Mouse (Mus musculus): Measurements from ENCODE around the gene Mad1l1. TPM values are rescaled to one million over a fixed set of nuclear protein-coding genes. Genes with fewer than 3 reads are reported as not detected.

Gene Mad1l1
- polyA plus RNA-seq, 1 experiment from 2014 or later, result 20.6 TPM

DNA sequence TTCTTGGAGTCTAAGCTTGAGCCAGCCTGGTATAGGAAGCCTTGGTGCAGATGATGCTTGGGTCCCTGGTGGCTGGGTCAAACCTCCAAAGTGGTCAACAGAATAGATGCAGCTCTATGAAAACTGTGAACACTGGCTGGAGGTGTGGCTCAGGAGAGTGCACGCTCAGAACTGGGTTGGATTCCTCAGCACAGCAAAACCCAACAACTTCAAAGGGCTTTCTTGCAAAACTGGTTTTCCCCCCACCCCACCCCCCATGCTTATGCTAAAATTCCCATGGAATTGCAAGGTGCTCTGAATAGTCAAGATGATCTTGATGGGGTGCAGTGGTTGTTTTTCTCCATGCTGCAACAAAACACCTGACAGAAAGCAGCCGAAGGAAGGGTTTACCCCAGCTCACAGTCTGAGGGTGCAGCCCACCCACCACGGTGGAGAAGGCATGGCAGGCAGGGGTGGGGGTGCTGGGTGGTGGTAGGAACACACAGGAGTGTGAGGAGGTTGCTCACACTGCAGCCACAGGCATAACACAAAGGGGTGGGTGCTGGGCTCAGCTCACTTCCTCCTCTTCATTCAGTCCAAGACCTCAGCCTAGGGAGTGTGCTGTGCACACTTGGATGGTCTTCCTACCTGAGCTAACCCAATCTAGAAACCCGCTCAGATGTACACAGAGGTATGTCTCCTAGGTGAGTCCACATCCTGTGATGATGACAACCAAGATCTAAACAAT is 197.5 kb downstream of the Mad1l1 start:
- no peak overlapping the region for H3K27ac ChIP-seq
- 0 out of 2 replicates have a peak, but pooled peaks cover 4% of the 10 kb centered on the region for H3K4me1 ChIP-seq (replicated peaks)
- ATAC-seq (replicated peaks; ENCODE audit: insufficient number of reproducible peaks, insufficient read depth, low FRiP score, low read depth), result 0 out of 2 replicates have a peak, but pooled peaks have one; percentile 16
- H3K4me3 ChIP-seq, result no peak overlapping the region
- no peak overlapping the region for H3K4me2 ChIP-seq
- no peak overlapping the region for H3K9ac ChIP-seq
- H3K27me3 ChIP-seq, result no peaks in the 10 kb centered on the region
- 66% methylated on average over 4 of the region's 4 CpGs for WGBS
- no peaks in the 10 kb centered on the region for H3K36me3 ChIP-seq
- H3K9me3 ChIP-seq (replicated peaks), result no peaks in the 10 kb centered on the region

DNA sequence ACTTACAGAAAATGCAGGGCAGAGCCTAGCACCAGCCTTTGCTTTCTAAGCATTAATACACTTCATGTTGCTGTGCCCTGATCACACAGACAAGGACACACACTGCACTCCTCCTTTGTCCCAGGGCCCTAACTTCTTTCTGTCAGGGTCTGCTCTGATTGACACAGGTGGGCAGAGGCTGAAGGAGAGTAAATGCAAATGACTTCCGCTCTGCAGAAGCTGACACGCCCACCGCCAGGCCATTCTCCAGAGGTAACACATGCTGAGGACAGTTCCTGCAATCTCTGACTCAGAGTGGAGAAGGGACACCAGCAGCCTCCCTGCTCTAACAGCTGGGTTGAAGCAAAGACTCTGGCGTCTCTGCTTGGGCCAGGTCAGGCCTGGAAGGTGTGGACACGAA is 198.2 kb downstream of the Mad1l1 start:
- Histone ChIP-seq H3K36me3 (no peaks in the 10 kb centered on the region), H3K27ac (no peak overlapping the region), H3K27me3 (no peaks in the 10 kb centered on the region), H3K4me1 (replicated peaks) (0 out of 2 replicates have a peak, but pooled peaks cover 4% of the 10 kb centered on the region), H3K4me2 (no peak overlapping the region), H3K4me3 (no peak overlapping the region), H3K9ac (no peak overlapping the region), H3K9me3 (replicated peaks) (no peaks in the 10 kb centered on the region)
- ATAC-seq (replicated peaks; ENCODE audit: insufficient number of reproducible peaks, insufficient read depth, low FRiP score, low read depth), result no peak
- WGBS, result 52% methylated on average over 5 of the region's 5 CpGs

DNA sequence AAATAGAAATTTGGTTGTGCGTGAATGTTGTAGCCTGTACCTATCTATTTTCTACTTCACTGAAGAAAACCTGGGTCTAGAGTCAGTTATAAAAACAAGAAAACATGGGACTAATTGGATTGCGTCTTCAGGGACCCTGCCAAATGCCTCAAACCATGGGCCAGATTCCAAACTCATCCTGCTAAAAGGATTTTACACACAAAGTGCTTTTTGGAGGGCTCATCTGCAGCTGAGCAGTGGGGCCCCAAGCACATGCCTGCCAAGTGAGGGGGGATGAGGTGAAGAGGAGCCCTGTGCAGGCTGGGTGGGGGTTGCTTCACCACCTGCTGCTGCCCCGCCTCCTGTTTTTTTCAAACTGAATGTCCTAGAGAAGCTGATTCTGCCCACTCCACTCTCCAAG is 199.4 kb downstream of the Mad1l1 start:
- 85% methylated on average over 3 of the region's 3 CpGs for WGBS
- Histone ChIP-seq H3K9ac (no peak overlapping the region), H3K4me1 (replicated peaks) (peaks cover 6% of the 10 kb centered on the region), H3K4me3 (no peak overlapping the region), H3K9me3 (replicated peaks) (no peaks in the 10 kb centered on the region), H3K27ac (no peak overlapping the region), H3K36me3 (no peaks in the 10 kb centered on the region), H3K4me2 (no peak overlapping the region), H3K27me3 (no peaks in the 10 kb centered on the region)
- no peak for ATAC-seq (replicated peaks; ENCODE audit: insufficient number of reproducible peaks, insufficient read depth, low FRiP score, low read depth)

DNA sequence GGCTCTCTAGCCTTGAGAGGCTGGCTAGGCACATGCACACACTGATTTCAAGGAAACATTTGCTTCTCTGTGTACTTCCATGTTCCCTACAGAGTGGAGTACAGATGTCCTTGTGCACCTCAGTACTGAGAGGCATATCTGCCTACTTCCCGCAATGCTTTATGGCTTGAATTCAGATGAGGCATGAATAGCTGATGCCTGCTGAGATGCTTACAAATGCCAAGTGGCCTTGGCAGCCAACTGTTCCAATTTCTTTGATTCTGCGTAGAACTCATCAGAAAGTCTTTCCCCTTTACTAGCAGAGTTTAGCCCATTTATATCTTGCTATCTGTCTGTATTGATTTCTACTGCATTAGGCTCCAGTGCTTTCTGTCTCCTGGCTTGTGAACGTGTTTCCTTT is 202.4 kb downstream of the Mad1l1 start:
- Histone ChIP-seq H3K9ac (no peak overlapping the region), H3K9me3 (replicated peaks) (no peaks in the 10 kb centered on the region), H3K36me3 (no peaks in the 10 kb centered on the region), H3K4me2 (no peak overlapping the region), H3K27me3 (no peaks in the 10 kb centered on the region), H3K4me1 (replicated peaks) (peaks cover 31% of the 10 kb centered on the region), H3K4me3 (no peak overlapping the region), H3K27ac (no peak overlapping the region)
- ATAC-seq (replicated peaks; ENCODE audit: insufficient number of reproducible peaks, insufficient read depth, low FRiP score, low read depth), result no peak
- WGBS, result 91% methylated on average over 3 of the region's 3 CpGs

DNA sequence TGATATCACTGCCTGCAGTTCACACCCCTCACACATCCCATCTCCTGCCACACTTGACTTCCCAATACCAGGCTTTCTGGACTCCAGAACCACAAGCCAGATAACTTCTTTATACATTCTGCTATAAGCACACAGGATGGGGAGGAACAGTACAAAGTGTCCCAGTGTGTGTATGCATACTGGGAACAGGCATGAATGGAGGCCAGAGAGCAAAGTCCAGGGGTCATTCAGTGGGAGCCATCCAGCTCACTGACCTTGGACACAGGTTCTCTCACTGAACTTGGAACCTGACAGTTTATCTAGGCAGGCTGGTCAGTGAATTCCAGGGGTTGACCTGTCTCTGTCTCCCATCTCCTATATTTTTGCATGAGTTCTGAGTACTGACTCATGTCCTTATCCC is 203.4 kb downstream of the Mad1l1 start:
- ATAC-seq (replicated peaks; ENCODE audit: insufficient number of reproducible peaks, insufficient read depth, low FRiP score, low read depth), result no peak
- H3K4me2 ChIP-seq, result no peak overlapping the region
- no peaks in the 10 kb centered on the region for H3K36me3 ChIP-seq
- H3K27ac ChIP-seq, result no peak overlapping the region
- no peaks in the 10 kb centered on the region for H3K9me3 ChIP-seq (replicated peaks)
- no peaks in the 10 kb centered on the region for H3K27me3 ChIP-seq
- H3K9ac ChIP-seq, result no peak overlapping the region
- no peak overlapping the region for H3K4me3 ChIP-seq
- H3K4me1 ChIP-seq (replicated peaks), result peaks cover 31% of the 10 kb centered on the region

DNA sequence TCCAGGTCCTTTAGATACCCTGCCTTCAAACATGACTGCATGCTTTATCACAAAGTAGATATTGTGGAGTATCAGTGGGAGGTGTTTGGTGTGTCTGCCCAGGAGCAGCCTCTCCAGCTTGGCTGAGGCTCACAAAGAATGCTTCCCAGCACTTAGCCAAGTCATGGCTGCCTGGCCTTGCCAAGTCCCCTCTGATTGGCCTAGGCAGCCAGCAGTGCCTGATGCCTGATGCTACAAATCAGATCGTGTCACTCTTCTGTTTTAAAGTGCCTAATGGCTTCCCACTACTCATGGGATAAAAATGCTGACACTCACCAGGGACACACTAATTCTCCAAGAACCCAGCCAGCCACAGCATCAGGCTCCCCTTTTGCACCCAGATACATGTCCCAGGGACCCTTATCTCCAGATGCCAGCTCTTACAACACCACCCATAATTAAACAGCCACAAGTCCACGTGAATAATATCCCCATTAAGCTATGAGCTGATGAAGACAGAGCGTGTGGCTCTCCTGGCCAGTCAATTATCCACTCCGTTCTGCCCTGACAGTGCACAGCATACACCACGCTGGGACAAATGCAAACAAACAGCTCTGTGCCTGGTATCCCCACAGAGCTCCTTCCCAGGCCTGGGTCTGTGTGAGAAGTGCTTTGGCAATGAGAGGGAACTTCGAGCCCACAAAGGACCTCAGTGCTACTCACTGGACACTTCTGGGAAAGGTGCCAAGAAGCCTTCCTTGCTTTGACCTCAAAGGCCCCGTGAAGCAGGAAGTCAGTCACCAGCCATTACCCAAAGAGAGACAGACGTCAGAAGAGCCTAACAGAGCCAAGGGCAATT is 205.7 kb downstream of the Mad1l1 start:
- Histone ChIP-seq H3K9ac (no peak overlapping the region), H3K9me3 (replicated peaks) (no peaks in the 10 kb centered on the region), H3K36me3 (no peaks in the 10 kb centered on the region), H3K4me1 (replicated peaks) (peaks cover 27% of the 10 kb centered on the region), H3K27me3 (no peaks in the 10 kb centered on the region), H3K27ac (peak overlapping the region; percentile 86), H3K4me2 (peak overlapping the region; percentile 14; the same call in 1 of the 2 replicates), H3K4me3 (no peak overlapping the region)
- 21% methylated on average over 8 of the region's 8 CpGs for WGBS
- peak; percentile 84 for ATAC-seq (replicated peaks; ENCODE audit: insufficient number of reproducible peaks, insufficient read depth, low FRiP score, low read depth)

DNA sequence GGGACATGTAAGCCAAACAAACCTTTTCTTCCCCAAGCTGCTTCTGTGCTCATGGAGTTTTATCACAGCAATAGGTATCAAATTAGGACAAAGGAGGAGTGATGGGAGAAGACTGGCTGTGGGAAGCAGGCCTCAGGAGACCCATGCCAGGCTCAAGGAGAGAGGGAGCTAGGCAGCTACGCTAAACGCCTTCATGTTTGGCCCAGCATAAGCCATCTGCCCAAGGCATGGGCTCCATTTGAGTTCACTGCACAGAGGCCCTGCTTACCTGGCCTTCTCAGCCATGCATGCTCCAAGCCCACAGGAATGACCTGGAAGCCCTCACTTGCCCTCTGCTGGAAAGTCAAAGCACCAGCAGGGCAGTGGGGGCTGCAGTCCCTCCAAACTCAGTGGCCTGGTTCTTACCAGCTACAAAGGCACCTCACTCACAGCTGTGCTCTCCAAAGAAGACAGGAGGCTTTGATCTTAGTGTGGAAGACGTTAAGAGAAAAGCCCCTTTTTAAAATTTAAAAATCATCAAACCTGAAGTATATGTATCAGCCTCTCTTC is 206.8 kb downstream of the Mad1l1 start:
- H3K4me2 ChIP-seq, result no peak overlapping the region
- no peaks in the 10 kb centered on the region for H3K27me3 ChIP-seq
- H3K36me3 ChIP-seq, result no peaks in the 10 kb centered on the region
- peaks cover 27% of the 10 kb centered on the region for H3K4me1 ChIP-seq (replicated peaks)
- no peaks in the 10 kb centered on the region for H3K9me3 ChIP-seq (replicated peaks)
- 92% methylated on average over 3 of the region's 3 CpGs for WGBS
- H3K27ac ChIP-seq, result peak overlapping the region; percentile 86
- H3K9ac ChIP-seq, result no peak overlapping the region
- ATAC-seq (replicated peaks; ENCODE audit: insufficient number of reproducible peaks, insufficient read depth, low FRiP score, low read depth), result no peak
- no peak overlapping the region for H3K4me3 ChIP-seq

DNA sequence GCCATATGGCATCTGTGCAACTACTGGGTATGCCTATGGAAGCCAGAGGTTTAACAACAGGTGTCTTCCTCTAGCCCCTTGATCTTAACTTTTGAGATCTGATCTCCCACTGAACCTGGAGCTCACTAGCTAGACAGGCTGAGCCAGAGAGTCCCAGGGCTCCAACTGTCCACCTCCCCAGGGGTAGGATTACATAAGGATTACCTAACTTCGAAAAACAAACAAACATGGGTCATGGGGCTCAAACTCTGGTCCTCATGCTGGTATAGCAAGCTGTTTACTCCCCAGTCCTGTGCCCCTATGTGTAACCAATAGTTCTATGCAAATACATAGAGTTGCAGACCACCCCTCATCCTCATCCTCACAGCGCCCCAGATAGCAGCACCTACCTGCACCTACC is 208.1 kb downstream of the Mad1l1 start:
- Histone ChIP-seq H3K27me3 (no peaks in the 10 kb centered on the region), H3K4me3 (no peak overlapping the region), H3K9ac (no peak overlapping the region), H3K4me1 (replicated peaks) (peaks cover 27% of the 10 kb centered on the region), H3K4me2 (no peak overlapping the region), H3K9me3 (replicated peaks) (no peaks in the 10 kb centered on the region), H3K27ac (no peak overlapping the region), H3K36me3 (no peaks in the 10 kb centered on the region)
- WGBS, result 93% methylated on average over 2 of the region's 2 CpGs
- ATAC-seq (replicated peaks; ENCODE audit: insufficient number of reproducible peaks, insufficient read depth, low FRiP score, low read depth), result no peak

DNA sequence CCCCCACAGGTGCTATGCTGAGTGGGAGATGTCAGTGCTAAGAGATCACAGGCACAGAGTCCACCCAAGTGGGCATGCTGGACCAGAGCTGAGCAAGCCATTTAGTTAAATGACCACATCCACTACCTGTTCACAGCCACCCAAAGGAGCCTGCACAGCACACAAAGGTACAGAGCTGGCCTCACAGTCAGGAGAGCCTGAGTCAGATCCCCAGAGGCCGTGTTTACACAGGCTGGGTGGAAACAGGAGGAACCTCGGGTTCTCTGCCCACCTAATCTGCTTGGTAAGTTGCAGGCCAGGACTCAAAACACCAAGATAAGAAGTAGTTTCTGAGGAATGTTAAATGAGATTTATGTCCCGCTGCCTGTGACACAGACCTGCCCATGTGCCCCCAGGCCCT is 211.3 kb downstream of the Mad1l1 start:
- Histone ChIP-seq H3K9ac (no peak overlapping the region), H3K4me2 (no peak overlapping the region), H3K27me3 (no peaks in the 10 kb centered on the region), H3K36me3 (no peaks in the 10 kb centered on the region), H3K4me1 (replicated peaks) (peaks cover 6% of the 10 kb centered on the region), H3K4me3 (no peak overlapping the region), H3K9me3 (replicated peaks) (no peaks in the 10 kb centered on the region), H3K27ac (no peak overlapping the region)
- WGBS, result 42% methylated on average over 3 of the region's 3 CpGs
- ATAC-seq (replicated peaks; ENCODE audit: insufficient number of reproducible peaks, insufficient read depth, low FRiP score, low read depth), result no peak

DNA sequence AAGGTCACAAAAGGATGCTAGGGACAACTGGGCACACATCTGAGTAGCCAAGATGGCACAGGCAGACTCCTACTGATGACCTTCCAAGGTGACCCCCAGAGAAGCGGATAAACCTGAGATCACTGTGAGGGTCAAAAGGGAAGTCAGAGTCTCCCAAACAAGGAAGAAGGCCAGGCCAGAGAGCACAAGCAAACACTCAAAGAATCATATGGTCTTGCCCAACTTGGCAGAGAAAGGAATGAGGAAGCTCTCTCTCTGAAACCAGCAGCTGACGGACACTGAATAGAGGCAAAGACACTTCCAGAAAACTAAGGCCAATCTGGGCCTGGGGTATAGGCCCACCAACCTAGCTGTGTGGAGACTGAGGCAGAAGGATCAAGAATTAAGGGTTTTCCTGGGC is 213.4 kb downstream of the Mad1l1 start:
- Histone ChIP-seq H3K27me3 (no peaks in the 10 kb centered on the region), H3K36me3 (no peaks in the 10 kb centered on the region), H3K27ac (no peak overlapping the region), H3K4me1 (replicated peaks) (no peaks in the 10 kb centered on the region), H3K9me3 (replicated peaks) (no peaks in the 10 kb centered on the region), H3K4me2 (no peak overlapping the region), H3K4me3 (no peak overlapping the region), H3K9ac (no peak overlapping the region)
- no peak for ATAC-seq (replicated peaks; ENCODE audit: insufficient number of reproducible peaks, insufficient read depth, low FRiP score, low read depth)
- WGBS, result 85% methylated on average over 2 of the region's 2 CpGs

DNA sequence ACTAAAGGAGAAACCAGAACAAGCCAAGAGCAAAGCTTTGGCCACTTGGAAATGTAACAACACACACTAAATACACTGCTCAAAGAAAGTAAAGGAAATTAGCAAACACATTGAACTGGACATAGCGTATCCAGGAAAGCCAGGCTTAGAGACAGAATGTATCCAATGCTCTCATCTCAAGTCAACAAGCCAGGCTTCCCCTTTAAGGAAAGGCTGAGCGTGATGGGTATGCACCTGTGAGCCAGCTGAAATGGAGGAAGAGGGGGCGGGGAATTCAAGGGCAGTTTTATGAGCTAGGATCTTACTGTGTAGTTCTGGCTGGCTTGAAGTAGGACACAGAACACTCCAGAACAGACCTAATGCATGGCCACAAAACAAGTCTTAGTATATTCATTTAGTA is 215.3 kb downstream of the Mad1l1 start:
- Histone ChIP-seq H3K4me1 (replicated peaks) (no peaks in the 10 kb centered on the region), H3K4me2 (no peak overlapping the region), H3K27me3 (no peaks in the 10 kb centered on the region), H3K9me3 (replicated peaks) (no peaks in the 10 kb centered on the region), H3K36me3 (no peaks in the 10 kb centered on the region), H3K4me3 (no peak overlapping the region), H3K9ac (no peak overlapping the region), H3K27ac (no peak overlapping the region)
- ATAC-seq (replicated peaks; ENCODE audit: insufficient number of reproducible peaks, insufficient read depth, low FRiP score, low read depth), result no peak
- 87% methylated on average over 3 of the region's 3 CpGs for WGBS
